Mouse (Mus musculus) heart, embryonic 14.5 days (tissue): ENCODE measurements around the gene Acoxl. TPM values are rescaled to one million over a fixed set of nuclear protein-coding genes. Genes with fewer than 3 reads are reported as not detected.

ENCODE experiments used
- ATAC-seq: fragments of 200-750 bp; cut with Nextera tagmentation; 2 replicates; pipeline ENCODE4 v1.8.0; 2017; ENCODE audit warnings: low read depth, moderate TSS enrichment; ENCODE audit not compliant: insufficient number of reproducible peaks, insufficient read depth, low FRiP score
- H3K27ac ChIP-seq, 2 experiments: fragments of 200-500 bp in 1 of 2; fragments of 300-500 bp in 1 of 2; sonication (generic) in 1 of 2; replicated peaks in 1 of 2; 2 replicates each; pipeline ENCODE4 v1.5.1; 2012 to 2014; ENCODE audit warnings: low read depth in 2 of 2, low read length in 2 of 2, control low read depth in 1 of 2, mild to moderate bottlenecking in 1 of 2, mixed read lengths in 1 of 2; ENCODE audit not compliant: control insufficient read depth in 1 of 2, insufficient read depth in 1 of 2
- H3K27me3 ChIP-seq: fragments of 300-500 bp; sonication (generic); 2 replicates; pipeline ENCODE4 v1.6.1; 2014; ENCODE audit warnings: mild to moderate bottlenecking, low read length, control low read depth; ENCODE audit not compliant: control insufficient read depth, insufficient read depth
- H3K36me3 ChIP-seq: fragments of 300-500 bp; sonication (generic); 2 replicates; pipeline ENCODE4 v1.6.1; 2014; ENCODE audit warnings: mild to moderate bottlenecking, control low read depth, low read length, mixed read lengths; ENCODE audit not compliant: control insufficient read depth, insufficient read depth
- H3K4me1 ChIP-seq, 2 experiments: fragments of 200-500 bp in 1 of 2; fragments of 300-500 bp in 1 of 2; sonication (generic) in 1 of 2; 2 replicates each; pipeline ENCODE4 v1.6.1; 2012 to 2014; ENCODE audit warnings: low read length in 2 of 2, control low read depth in 1 of 2, mixed read lengths in 1 of 2; ENCODE audit not compliant: control insufficient read depth in 2 of 2, insufficient read depth in 2 of 2
- H3K4me2 ChIP-seq: fragments of 300-500 bp; sonication (generic); 2 replicates; pipeline ENCODE4 v1.6.1; 2014; ENCODE audit warnings: mild to moderate bottlenecking, low read length
- H3K4me3 ChIP-seq, 2 experiments: fragments of 200-500 bp in 1 of 2; fragments of 300-500 bp in 1 of 2; sonication (generic) in 1 of 2; 2 replicates each; pipeline ENCODE4 v1.5.1; 2012 to 2014; ENCODE audit warnings: low read length in 2 of 2, mild to moderate bottlenecking in 2 of 2, control low read depth in 1 of 2, low read depth in 1 of 2, moderate library complexity in 1 of 2; ENCODE audit not compliant: control insufficient read depth in 1 of 2, insufficient read depth in 1 of 2
- H3K9ac ChIP-seq: fragments of 300-500 bp; sonication (generic); 2 replicates; pipeline ENCODE4 v1.6.1; 2014; ENCODE audit warnings: mild to moderate bottlenecking, low read length
- H3K9me3 ChIP-seq: fragments of 300-500 bp; sonication (generic); 2 replicates; pipeline ENCODE4 v1.6.1; 2016; ENCODE audit warnings: low read length, control low read depth; ENCODE audit not compliant: control insufficient read depth
- WGBS: fragments of 180-500 bp; shearing (Covaris S2); extraction: QIAGEN DNeasy Blood & Tissue Kit; methylation state at CpG from one replicate; pipeline ENCODE4 v1.1.7; 2014; 5-methylcytosine and 5-hydroxymethylcytosine counted together
- polyA plus RNA-seq: library from polyadenylated mRNA; unstranded; fragments of >200 nt; fragmentation: Nextera tagmentation; extraction: Ambion mirVana; gene quantifications from 2 replicates; pipeline ENCODE4 v1.2.1, GENCODE M21; 2014

Gene Acoxl
- polyA plus RNA-seq, 1 experiment from 2014 or later: 0.19 TPM

DNA sequence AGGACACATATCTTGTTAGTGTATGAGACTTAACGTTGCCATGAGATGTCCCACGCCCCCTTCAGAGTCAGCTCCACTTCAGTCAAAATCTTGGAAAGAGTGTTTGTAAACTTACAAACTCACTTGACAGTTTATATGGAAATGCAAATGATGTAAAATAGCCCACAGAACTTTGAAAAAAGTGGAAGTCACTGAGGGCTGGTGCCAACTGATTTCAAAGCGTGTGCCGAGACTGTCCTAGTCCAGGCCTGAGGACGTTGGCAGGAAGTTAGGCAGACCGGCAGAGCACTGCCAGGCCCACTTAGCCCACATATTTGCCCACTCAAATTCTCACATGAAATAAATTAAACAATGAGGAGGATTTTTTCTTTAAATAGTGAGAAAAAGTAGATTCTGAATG lies 221.5 kb downstream of the Acoxl start:
- Histone ChIP-seq H3K4me3 (no peak overlapping the region), H3K9ac (no peak overlapping the region), H3K4me1 (no peaks in the 10 kb centered on the region), H3K36me3 (no peaks in the 10 kb centered on the region), H3K9me3 (no peaks in the 10 kb centered on the region), H3K27me3 (no peaks in the 10 kb centered on the region), H3K27ac (no peak overlapping the region), H3K4me2 (no peak overlapping the region)
- ATAC-seq: no peak
- WGBS: 73% methylated on average over 6 of the region's 6 CpGs

DNA sequence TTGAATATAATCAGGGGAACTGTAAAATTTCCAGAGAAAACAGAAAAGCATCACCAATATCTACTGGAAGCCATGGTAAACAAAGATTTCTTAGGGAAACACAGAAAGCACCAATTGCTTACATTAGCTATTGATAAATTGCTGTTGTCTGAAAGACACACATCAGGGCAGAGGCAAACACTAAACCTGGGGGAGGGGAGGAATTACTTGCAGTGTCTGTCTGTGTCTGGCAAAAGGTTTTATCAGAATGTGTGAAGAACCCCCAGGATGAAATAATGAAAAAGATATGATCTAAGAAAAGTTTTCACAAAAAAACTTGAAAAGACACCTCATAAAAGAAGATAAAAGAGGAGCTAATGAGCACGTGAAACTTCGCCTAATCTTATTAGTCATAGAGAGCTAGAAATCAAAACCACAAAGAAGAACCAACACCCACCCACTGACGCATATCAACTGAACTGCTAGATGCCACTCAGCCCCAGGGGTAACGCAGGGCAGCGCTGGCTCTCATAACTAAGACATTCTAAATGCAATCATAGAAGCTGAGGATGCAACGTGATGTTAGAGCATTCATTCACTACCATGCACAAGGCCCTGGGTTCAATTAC lies 222.1 kb downstream of the Acoxl start:
- 51% methylated on average over 6 of the region's 6 CpGs for WGBS
- no peaks in the 10 kb centered on the region for H3K27me3 ChIP-seq
- no peak overlapping the region for H3K27ac ChIP-seq
- H3K4me2 ChIP-seq: no peak overlapping the region
- H3K4me1 ChIP-seq: no peaks in the 10 kb centered on the region
- H3K9me3 ChIP-seq: no peaks in the 10 kb centered on the region
- H3K4me3 ChIP-seq: no peak overlapping the region
- no peaks in the 10 kb centered on the region for H3K36me3 ChIP-seq
- ATAC-seq: no peak
- no peak overlapping the region for H3K9ac ChIP-seq

DNA sequence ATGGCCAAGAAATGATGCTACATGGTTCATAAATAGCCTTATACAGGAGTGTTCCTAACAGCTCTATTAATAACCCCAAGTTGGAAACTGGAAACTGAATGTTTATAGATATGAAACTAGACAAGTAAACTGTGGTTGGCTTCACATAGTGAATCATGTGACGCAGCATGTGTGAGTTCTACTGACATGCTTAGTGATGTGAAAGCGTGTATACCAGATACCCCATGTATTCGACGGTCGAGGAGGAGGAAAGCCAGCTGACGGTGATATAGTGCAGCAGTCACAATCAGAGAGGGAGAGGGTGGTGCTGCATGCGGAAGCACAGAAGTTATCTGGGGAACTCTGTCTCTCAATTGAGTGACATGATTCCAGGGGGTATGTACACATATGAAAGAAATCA lies 222.8 kb downstream of the Acoxl start:
- no peak overlapping the region for H3K27ac ChIP-seq
- H3K27me3 ChIP-seq: no peaks in the 10 kb centered on the region
- no peaks in the 10 kb centered on the region for H3K9me3 ChIP-seq
- no peak overlapping the region for H3K9ac ChIP-seq
- H3K4me3 ChIP-seq: no peak overlapping the region
- H3K4me1 ChIP-seq: no peaks in the 10 kb centered on the region
- WGBS: 65% methylated on average over 7 of the region's 7 CpGs
- H3K36me3 ChIP-seq: no peaks in the 10 kb centered on the region
- H3K4me2 ChIP-seq: no peak overlapping the region
- ATAC-seq: no peak

DNA sequence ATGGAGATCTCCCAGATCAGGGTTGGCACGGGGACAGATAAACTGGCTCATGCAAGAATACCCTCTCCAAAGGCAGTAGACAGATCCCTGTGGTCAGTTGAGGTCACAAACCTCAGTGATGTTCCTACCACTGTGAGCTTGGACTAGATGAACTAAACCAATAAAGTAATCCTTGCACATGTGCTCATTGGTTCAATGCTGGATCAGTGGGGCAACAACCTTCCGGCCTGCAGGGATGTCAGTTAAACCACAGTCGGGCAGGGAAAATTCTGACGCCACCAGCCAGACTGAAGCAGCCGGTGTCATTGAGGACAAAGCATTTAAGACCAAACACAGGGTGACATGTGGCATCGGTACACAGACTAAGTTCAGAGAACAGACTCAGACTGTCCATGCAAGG lies 224.1 kb downstream of the Acoxl start:
- WGBS: 88% methylated on average over 6 of the region's 6 CpGs
- no peaks in the 10 kb centered on the region for H3K36me3 ChIP-seq
- no peak for ATAC-seq

DNA sequence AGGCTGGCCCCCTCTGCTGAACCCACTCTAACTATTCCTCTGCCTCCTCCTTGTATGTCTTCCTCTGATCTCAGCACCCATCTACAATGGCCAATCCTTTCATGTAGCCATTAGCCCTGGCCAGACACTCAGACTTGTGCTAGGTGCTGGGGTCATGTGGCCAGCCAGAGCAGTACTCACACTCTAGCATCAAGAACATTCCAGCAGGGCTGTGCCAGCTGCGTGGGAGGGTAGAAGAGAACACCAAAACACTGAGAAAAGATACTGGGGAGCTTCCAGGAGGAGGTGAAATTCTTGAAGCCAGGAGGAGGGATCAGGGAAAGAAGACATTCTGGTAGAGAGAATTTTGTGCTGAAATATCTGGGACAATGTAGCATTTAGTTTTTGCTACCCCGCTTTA lies 226.3 kb downstream of the Acoxl start:
- H3K27me3 ChIP-seq: no peaks in the 10 kb centered on the region
- 87% methylated on average over 2 of the region's 2 CpGs for WGBS
- no peaks in the 10 kb centered on the region for H3K36me3 ChIP-seq
- no peak overlapping the region for H3K9ac ChIP-seq
- no peaks in the 10 kb centered on the region for H3K4me1 ChIP-seq
- H3K4me3 ChIP-seq: no peak overlapping the region
- H3K4me2 ChIP-seq: no peak overlapping the region
- H3K27ac ChIP-seq: no peak overlapping the region
- no peak for ATAC-seq
- H3K9me3 ChIP-seq: no peaks in the 10 kb centered on the region

More for the DNA sequence above, 224.1 kb downstream of the Acoxl start:
- Histone ChIP-seq H3K27ac (no peak overlapping the region), H3K9ac (no peak overlapping the region), H3K27me3 (no peaks in the 10 kb centered on the region), H3K9me3 (no peaks in the 10 kb centered on the region), H3K4me1 (no peaks in the 10 kb centered on the region), H3K4me3 (no peak overlapping the region), H3K4me2 (no peak overlapping the region)

DNA sequence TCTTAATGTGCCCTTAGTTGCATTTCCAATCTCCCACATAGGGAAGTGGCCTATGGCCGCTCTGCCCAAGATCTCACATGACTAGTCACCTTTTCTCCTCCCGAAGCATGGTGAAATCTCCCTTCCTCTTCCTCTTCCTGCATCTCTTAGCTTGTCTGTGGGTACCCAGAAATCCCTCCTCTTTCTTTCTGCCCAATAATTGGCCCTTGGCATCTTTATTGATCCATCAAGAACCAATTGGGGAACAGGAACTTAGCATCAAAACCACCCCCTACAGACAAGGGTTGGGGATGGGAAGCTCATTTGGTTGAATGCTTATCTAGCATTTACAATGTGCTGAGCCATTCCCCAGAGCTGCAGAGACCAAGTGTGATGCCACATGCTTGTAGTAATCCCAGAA lies 226.9 kb downstream of the Acoxl start:
- no peaks in the 10 kb centered on the region for H3K27me3 ChIP-seq
- no peak overlapping the region for H3K9ac ChIP-seq
- no peak overlapping the region for H3K27ac ChIP-seq
- WGBS: 78% methylated on average over 2 of the region's 2 CpGs
- no peak for ATAC-seq
- H3K36me3 ChIP-seq: no peaks in the 10 kb centered on the region
- H3K4me1 ChIP-seq: no peaks in the 10 kb centered on the region
- H3K9me3 ChIP-seq: no peaks in the 10 kb centered on the region
- H3K4me3 ChIP-seq: no peak overlapping the region
- no peak overlapping the region for H3K4me2 ChIP-seq

DNA sequence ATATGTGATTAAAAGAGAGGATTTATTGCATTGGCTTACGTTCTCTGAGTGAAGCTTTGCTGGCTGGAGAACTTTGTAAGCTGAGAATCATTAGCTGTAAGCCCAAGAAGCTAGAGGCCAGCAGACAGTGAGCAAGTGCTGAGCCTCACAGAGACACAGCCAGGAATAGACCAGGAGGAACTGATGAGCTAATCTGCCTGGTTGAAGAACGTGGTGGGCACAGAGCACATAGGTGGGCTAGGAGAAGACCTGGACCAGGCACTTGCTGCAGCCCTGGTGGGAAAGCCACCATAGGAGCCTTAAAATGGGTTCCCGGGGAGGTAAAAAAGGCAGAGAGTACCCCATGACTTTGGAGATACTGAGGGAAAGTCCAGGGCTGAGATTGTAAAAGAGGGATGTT lies 228.5 kb downstream of the Acoxl start:
- no peak for ATAC-seq
- no peaks in the 10 kb centered on the region for H3K27me3 ChIP-seq
- H3K4me1 ChIP-seq: no peaks in the 10 kb centered on the region
- H3K9me3 ChIP-seq: no peaks in the 10 kb centered on the region
- no peak overlapping the region for H3K4me3 ChIP-seq
- no peaks in the 10 kb centered on the region for H3K36me3 ChIP-seq
- H3K27ac ChIP-seq: no peak overlapping the region
- no peak overlapping the region for H3K4me2 ChIP-seq
- 76% methylated on average over 3 of the region's 3 CpGs for WGBS
- no peak overlapping the region for H3K9ac ChIP-seq

DNA sequence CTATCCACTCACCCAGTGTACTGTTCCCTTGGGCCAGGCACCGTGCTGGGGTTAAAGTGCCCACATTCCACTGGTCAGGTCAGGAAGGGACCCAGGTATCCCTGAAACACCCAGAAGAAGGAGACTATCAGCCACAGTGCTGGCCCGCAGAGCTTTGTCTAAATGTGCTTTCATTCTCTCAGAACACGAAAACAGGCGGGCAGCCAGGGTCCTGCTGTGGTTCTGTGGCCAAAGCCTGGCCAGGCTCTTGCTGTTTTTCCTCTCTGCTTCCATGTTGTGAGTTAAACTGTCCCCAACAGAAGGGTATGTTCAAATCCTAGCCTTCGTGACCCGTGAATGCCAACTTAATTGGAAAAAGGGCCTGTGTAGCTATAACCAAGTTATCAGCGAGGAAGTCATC lies 228.9 kb downstream of the Acoxl start:
- no peak for ATAC-seq
- Histone ChIP-seq H3K9ac (no peak overlapping the region), H3K4me3 (no peak overlapping the region), H3K9me3 (no peaks in the 10 kb centered on the region), H3K27me3 (no peaks in the 10 kb centered on the region), H3K4me1 (no peaks in the 10 kb centered on the region), H3K27ac (no peak overlapping the region), H3K36me3 (no peaks in the 10 kb centered on the region), H3K4me2 (no peak overlapping the region)
- WGBS: 84% methylated on average over 7 of the region's 7 CpGs
